Comparison of ENCODE assay signal across 17 mouse cellular contexts in the genomic region with DNA sequence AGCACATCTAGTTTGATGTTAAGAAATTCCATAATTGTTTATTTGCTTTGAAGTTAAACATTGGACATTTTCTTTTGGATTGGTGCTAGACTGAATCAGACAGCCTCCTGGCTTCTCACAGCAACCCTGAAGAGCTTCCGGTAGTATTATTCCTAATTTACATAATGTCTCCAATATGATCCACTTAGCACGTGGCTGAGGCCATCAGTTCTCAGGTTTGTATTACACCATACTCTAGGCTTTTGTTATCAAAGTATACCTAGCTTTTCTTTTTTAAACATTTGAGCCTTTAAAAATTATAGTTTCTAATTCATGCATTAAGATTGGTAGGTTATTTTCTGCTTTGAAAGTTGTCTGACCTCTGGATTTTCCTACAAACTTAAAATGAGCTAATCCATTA. TPM values are rescaled to one million over a fixed set of nuclear protein-coding genes. Genes with fewer than 3 reads are reported as not detected.
A peak's percentile ranks its signal among the peaks of the same experiment; 100 is the strongest.
DNase-seq lines count a peak whose midpoint lies in the region; ATAC-seq and TF ChIP-seq lines count a peak whose summit lies in the region.
"Had no signal": no experiment of that assay in that cellular context is flagged by ENCODE, and none has a peak within 500 bp of the region (broad histone marks: within the 10 kb centered on the region; RNA-seq: fewer than 3 reads in every experiment).

No protein-coding gene starts in this region.

- no peaks in the 10 kb centered on the region for H3K36me3 ChIP-seq in heart, embryonic 16.5 days (ENCODE audit: control insufficient read depth, insufficient read depth)
- no peaks in the 10 kb centered on the region for H3K36me3 ChIP-seq in liver, postnatal 0 days (replicated peaks; ENCODE audit: insufficient read depth, low read length)
- no peaks in the 10 kb centered on the region for H3K36me3 ChIP-seq in thymus, adult 2 months (ENCODE audit: control insufficient read depth, insufficient read depth, low read length)
- H3K36me3 ChIP-seq: embryonic facial prominence, embryonic 13.5 days; limb, embryonic 15.5 days; neural tube, embryonic 12.5 days had no signal

- TF ChIP-seq EP300 in liver, postnatal 0 days (IDR thresholded peaks at IDR 0.05; ENCODE audit: low read depth): no peak

- TF ChIP-seq POLR2A in thymus, adult 2 months (IDR thresholded peaks at IDR 0.05; ENCODE audit: control insufficient read depth, extremely low read depth, insufficient read depth, low read length, poor library complexity): no peak

- 0 out of 2 replicates have a peak overlapping the region, but pooled peaks have one; percentile 9 for H3K4me3 ChIP-seq in left cerebral cortex, adult 2 months
- peak overlapping the region; percentile 19; the same call in 1 of the 2 replicates for H3K4me3 ChIP-seq in heart, embryonic 16.5 days (ENCODE audit: low read length)
- no peak overlapping the region for H3K4me3 ChIP-seq in liver, postnatal 0 days (ENCODE audit: low read depth, low read length)
- H3K4me3 ChIP-seq in thymus, adult 2 months (ENCODE audit: control insufficient read depth, insufficient read depth, low read length): no peak overlapping the region
- H3K4me3 ChIP-seq: embryonic facial prominence, embryonic 13.5 days; limb, embryonic 15.5 days; neural tube, embryonic 12.5 days had no signal

- intact Hi-C loops in heart, postnatal 10 days (cut with DNase I): loop anchor here (2.0 to 10.0 kb wide), 3 partner anchors 38 to 420 kb away; partner anchors contain the start of gene Focad
- intact Hi-C loops in left cerebral cortex, adult 2 months (cut with DNase I): no loop called here

- H3K27ac ChIP-seq in left cerebral cortex, adult 2 months: no peak overlapping the region
- peak overlapping the region; percentile 73 for H3K27ac ChIP-seq in heart, embryonic 16.5 days (ENCODE audit: low read length)
- no peak overlapping the region for H3K27ac ChIP-seq in liver, postnatal 0 days (ENCODE audit: low read depth)
- H3K27ac ChIP-seq in thymus, adult 2 months (ENCODE audit: control insufficient read depth, insufficient read depth, low read length): no peak overlapping the region
- H3K27ac ChIP-seq: embryonic facial prominence, embryonic 13.5 days; limb, embryonic 15.5 days; neural tube, embryonic 12.5 days had no signal

- DNase-seq in heart, adult 11 months: peak; percentile 45
- DNase-seq in heart, postnatal 10 days: no peak
- DNase-seq in left cerebral cortex, adult 2 months (ENCODE audit: extremely low spot score in 1 of 2, low spot score in 2 of 2): no peak
- DNase-seq in left cerebral cortex, adult 9 months (ENCODE audit: low spot score in 2 of 2): no peak
- DNase-seq in liver, postnatal 0 days: no peak
- no peak for DNase-seq in thymus, adult 2 months
- DNase-seq in retina, postnatal 1 day: no peak
- DNase-seq: cerebellum, postnatal 10 days; forebrain, postnatal 0 days had no signal

- TF ChIP-seq CTCF in left cerebral cortex, adult 2 months (IDR thresholded peaks at IDR 0.05): no peak
- no peak for TF ChIP-seq CTCF in liver, postnatal 0 days (IDR thresholded peaks at IDR 0.05; ENCODE audit: low read depth)
- no peak for TF ChIP-seq CTCF in thymus, adult 2 months (IDR thresholded peaks at IDR 0.05; ENCODE audit: borderline replicate concordance, control insufficient read depth, extremely low read depth, insufficient read depth, low read length, poor library complexity)

- no peak overlapping the region for H3K9ac ChIP-seq in heart, embryonic 16.5 days (ENCODE audit: low read length)
- H3K9ac ChIP-seq in liver, postnatal 0 days (replicated peaks): no peak overlapping the region
- H3K9ac ChIP-seq: embryonic facial prominence, embryonic 13.5 days; forebrain, postnatal 0 days; limb, embryonic 15.5 days; neural tube, embryonic 12.5 days had no signal

- ATAC-seq in heart, embryonic 16.5 days (replicated peaks; ENCODE audit: extremely low read depth, insufficient read depth, low FRiP score): no peak
- ATAC-seq in liver, postnatal 0 days: no peak
- ATAC-seq: forebrain, postnatal 0 days had no signal

- no peaks in the 10 kb centered on the region for H3K27me3 ChIP-seq in heart, embryonic 16.5 days (ENCODE audit: control insufficient read depth, insufficient read depth, low read length)
- no peaks in the 10 kb centered on the region for H3K27me3 ChIP-seq in liver, postnatal 0 days (ENCODE audit: insufficient read depth, low read length)
- no peaks in the 10 kb centered on the region for H3K27me3 ChIP-seq in thymus, adult 2 months (ENCODE audit: control insufficient read depth, insufficient read depth, low read length)
- H3K27me3 ChIP-seq: embryonic facial prominence, embryonic 13.5 days; limb, embryonic 15.5 days; neural tube, embryonic 12.5 days had no signal

- H3K4me1 ChIP-seq in heart, embryonic 16.5 days (ENCODE audit: control insufficient read depth, insufficient read depth, low read length): peaks cover 6% of the 10 kb centered on the region
- H3K4me1 ChIP-seq in liver, postnatal 0 days (ENCODE audit: insufficient read depth): no peaks in the 10 kb centered on the region; the same call in 1 of the 2 replicates
- H3K4me1 ChIP-seq in thymus, adult 2 months (replicated peaks; ENCODE audit: control insufficient read depth, insufficient read depth, low read length): no peaks in the 10 kb centered on the region
- H3K4me1 ChIP-seq: limb, embryonic 15.5 days; neural tube, embryonic 12.5 days had no signal

- no peaks in the 10 kb centered on the region for H3K9me3 ChIP-seq in heart, embryonic 16.5 days (replicated peaks; ENCODE audit: control insufficient read depth, low read length)
- no peaks in the 10 kb centered on the region for H3K9me3 ChIP-seq in liver, postnatal 0 days (ENCODE audit: low read length)
- H3K9me3 ChIP-seq: embryonic facial prominence, embryonic 13.5 days; limb, embryonic 15.5 days; neural tube, embryonic 12.5 days had no signal

- 29% methylated on average over 2 of the region's 2 CpGs for WGBS in heart, embryonic 16.5 days
- 34% methylated on average over 2 of the region's 2 CpGs for WGBS in liver, postnatal 0 days (ENCODE audit: insufficient replicate concordance)
- 47% methylated on average over 2 of the region's 2 CpGs for WGBS in thymus, adult 2 months

- H3K4me2 ChIP-seq in heart, embryonic 16.5 days (ENCODE audit: low read depth, low read length): peak overlapping the region; percentile 58
- H3K4me2 ChIP-seq in liver, postnatal 0 days (ENCODE audit: low read depth, low read length): peak overlapping the region; percentile 23
- H3K4me2 ChIP-seq: limb, embryonic 15.5 days; neural tube, embryonic 12.5 days had no signal

RNA-seq across cellular contexts. Expression of gene Ifnb1, which starts 7.3 kb away (rescaled TPM):
- not detected for total RNA-seq in heart, postnatal 10 days (2021)
- total RNA-seq in left cerebral cortex, adult 2 months (2021): not detected
- polyA plus RNA-seq in heart, embryonic 16.5 days (2015; fragmentation: Nextera tagmentation; extraction: Ambion mirVana): not detected in 2 replicates
- not detected in 2 replicates for polyA plus RNA-seq in liver, postnatal 0 days (2015; fragmentation: Nextera tagmentation; extraction: Ambion mirVana)
- not detected in 2 replicates for polyA plus RNA-seq in thymus, adult 2 months (2012; rRNA removed)
- total RNA-seq: ES-E14; forebrain, postnatal 0 days; granulocyte monocyte progenitor cell, adult 5-6 weeks; left cerebral cortex, adult 18-20 months had no signal
- polyA plus RNA-seq: embryonic facial prominence, embryonic 13.5 days; forebrain, postnatal 0 days; limb, embryonic 15.5 days; midbrain, embryonic 14.5 days; neural tube, embryonic 12.5 days had no signal

RNA-seq across cellular contexts. Expression of gene Ifna15, which starts 42.8 kb away (rescaled TPM):
- not detected for total RNA-seq in heart, postnatal 10 days (2021)
- total RNA-seq in left cerebral cortex, adult 2 months (2021): not detected
- not detected in 2 replicates for polyA plus RNA-seq in heart, embryonic 16.5 days (2015; fragmentation: Nextera tagmentation; extraction: Ambion mirVana)
- not detected in 2 replicates for polyA plus RNA-seq in liver, postnatal 0 days (2015; fragmentation: Nextera tagmentation; extraction: Ambion mirVana)
- polyA plus RNA-seq in thymus, adult 2 months (2012; rRNA removed): not detected in 2 replicates
- total RNA-seq: ES-E14; forebrain, postnatal 0 days; granulocyte monocyte progenitor cell, adult 5-6 weeks; left cerebral cortex, adult 18-20 months had no signal
- polyA plus RNA-seq: embryonic facial prominence, embryonic 13.5 days; forebrain, postnatal 0 days; limb, embryonic 15.5 days; midbrain, embryonic 14.5 days; neural tube, embryonic 12.5 days had no signal

RNA-seq across cellular contexts. Expression of gene Ifna14, which starts 56.3 kb away (rescaled TPM):
- not detected for total RNA-seq in heart, postnatal 10 days (2021)
- total RNA-seq in left cerebral cortex, adult 2 months (2021): not detected
- not detected in 2 replicates for polyA plus RNA-seq in heart, embryonic 16.5 days (2015; fragmentation: Nextera tagmentation; extraction: Ambion mirVana)
- polyA plus RNA-seq in liver, postnatal 0 days (2015; fragmentation: Nextera tagmentation; extraction: Ambion mirVana): not detected in 2 replicates
- not detected in 2 replicates for polyA plus RNA-seq in thymus, adult 2 months (2012; rRNA removed)
- total RNA-seq: ES-E14; forebrain, postnatal 0 days; granulocyte monocyte progenitor cell, adult 5-6 weeks; left cerebral cortex, adult 18-20 months had no signal
- polyA plus RNA-seq: embryonic facial prominence, embryonic 13.5 days; forebrain, postnatal 0 days; limb, embryonic 15.5 days; midbrain, embryonic 14.5 days; neural tube, embryonic 12.5 days had no signal

Comparison
In these comparisons a context has a peak if more than half of its experiments do, and no peak if none do; other contexts are left out.
1. H3K4me3 ChIP-seq: peak in left cerebral cortex, adult 2 months (single experiment) and heart, embryonic 16.5 days (single experiment); none in liver, postnatal 0 days (single experiment) and thymus, adult 2 months (single experiment).